Mouse (Mus musculus) spleen, postnatal 4 days (tissue): ENCODE data around the gene Gphn.

Source experiments
- DNase-seq, 2 experiments: peaks; one replicate each; pipeline ENCODE4 v3.0.0; 2022; ENCODE audit warnings: low spot score in 2 of 2

Gene Gphn

DNA sequence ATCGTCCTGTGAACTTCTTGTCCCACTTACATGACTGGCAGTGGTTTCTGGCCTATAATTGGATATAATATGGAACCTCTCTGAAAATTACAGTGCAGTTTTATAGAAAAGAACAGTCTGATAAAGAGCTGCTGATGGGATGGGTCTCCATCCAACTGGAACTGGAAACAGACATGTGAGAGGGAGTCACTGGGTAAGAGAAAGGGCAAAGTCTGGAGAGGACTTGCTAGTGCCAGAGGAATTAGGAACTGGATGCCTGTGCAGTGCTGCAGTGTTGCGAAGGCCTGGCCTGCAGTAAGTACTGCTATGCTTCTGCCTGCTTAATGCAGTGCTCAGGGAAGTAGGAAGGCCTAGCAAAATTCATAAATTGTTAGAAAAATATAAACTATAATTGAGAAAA is 467.1 kb downstream of the Gphn start:
- no peak for DNase-seq

DNA sequence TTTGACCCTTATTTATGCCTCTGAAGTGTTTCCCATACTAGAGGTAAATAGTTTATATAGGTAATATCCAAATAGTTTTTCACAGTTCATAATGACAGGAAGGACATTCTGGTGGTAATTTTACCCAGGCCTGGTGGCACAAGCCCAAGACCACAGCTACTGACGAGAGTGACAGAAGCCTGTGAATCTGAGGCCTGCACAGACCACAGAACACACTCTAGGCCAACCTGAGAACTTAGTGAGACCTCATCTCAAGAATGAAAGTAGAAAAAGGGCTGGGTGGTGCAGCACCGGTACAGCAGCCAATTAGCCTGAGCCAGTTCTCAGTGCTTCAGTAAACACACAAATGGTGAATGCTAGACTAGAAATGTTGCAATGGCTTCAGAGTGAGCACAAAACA is 491.6 kb downstream of the Gphn start:
- DNase-seq: no peak

DNA sequence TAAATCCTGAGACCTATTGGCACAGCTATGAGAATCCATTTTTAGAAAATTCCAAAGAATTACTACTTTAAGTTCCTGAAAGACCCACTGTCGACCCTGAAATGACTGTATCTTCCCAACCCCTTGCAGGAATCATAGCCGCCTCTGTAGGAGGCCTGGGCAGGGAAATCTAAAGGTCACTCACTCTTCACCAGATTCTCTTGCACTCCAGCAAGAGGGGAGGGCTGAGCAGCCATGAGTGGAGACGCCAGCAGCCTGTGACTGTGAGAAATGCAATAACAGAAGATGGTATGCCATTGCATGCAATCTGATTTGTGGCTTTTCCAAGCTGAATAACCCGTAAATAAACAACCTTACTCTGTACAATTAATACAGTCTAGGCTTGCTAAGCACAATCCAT is 501.5 kb downstream of the Gphn start:
- DNase-seq: no peak
